Mouse (Mus musculus): ENCODE data around the gene Cnn1. TPM values are rescaled to one million over a fixed set of nuclear protein-coding genes. Genes with fewer than 3 reads are reported as not detected.
A peak's percentile ranks its signal among the peaks of the same experiment; 100 is the strongest.

Gene Cnn1
- polyA plus RNA-seq, 1 experiment from 2014 or later = 1.1 TPM

- 88% methylated on average over 2 of the region's 2 CpGs for WGBS
- ATAC-seq (ENCODE audit: low FRiP score) = no peak
- Histone ChIP-seq H3K4me3 (replicated peaks; ENCODE audit: low read length) (no peak overlapping the region), H3K9ac (no peak overlapping the region), H3K36me3 (replicated peaks; ENCODE audit: control insufficient read depth, insufficient read depth) (no peaks in the 10 kb centered on the region; the same call in 1 of the 2 replicates), H3K4me2 (replicated peaks) (no peak overlapping the region), H3K27me3 (ENCODE audit: control insufficient read depth, insufficient read depth, low read length) (no peaks in the 10 kb centered on the region), H3K9me3 (ENCODE audit: control insufficient read depth, low read length) (no peaks in the 10 kb centered on the region), H3K27ac (no peak overlapping the region), H3K4me1 (replicated peaks; ENCODE audit: control insufficient read depth, insufficient read depth, low read length) (peaks cover 11% of the 10 kb centered on the region)
- DNase-seq (ENCODE audit: low spot score) = no peak
Measured at GRCm38 (mm10) chr9:22087034-22087618, 11.9 kb upstream of the Cnn1 start.

- WGBS = 99% methylated on average over 7 of the region's 7 CpGs
- peaks cover 11% of the 10 kb centered on the region for H3K4me1 ChIP-seq (replicated peaks; ENCODE audit: control insufficient read depth, insufficient read depth, low read length)
- no peak for ATAC-seq (ENCODE audit: low FRiP score)
Measured at GRCm38 (mm10) chr9:22089281-22089680, 9.7 kb upstream of the Cnn1 start.

GRCm38 (mm10) chr9:22089986-22090385 lies 9.0 kb upstream of the Cnn1 start:
- Histone ChIP-seq H3K4me2 (replicated peaks) (no peak overlapping the region), H3K9me3 (ENCODE audit: control insufficient read depth, low read length) (no peaks in the 10 kb centered on the region), H3K4me3 (replicated peaks; ENCODE audit: low read length) (no peak overlapping the region), H3K36me3 (replicated peaks; ENCODE audit: control insufficient read depth, insufficient read depth) (no peaks in the 10 kb centered on the region), H3K27ac (no peak overlapping the region), H3K4me1 (replicated peaks; ENCODE audit: control insufficient read depth, insufficient read depth, low read length) (peaks cover 6% of the 10 kb centered on the region), H3K27me3 (ENCODE audit: control insufficient read depth, insufficient read depth, low read length) (no peaks in the 10 kb centered on the region), H3K9ac (no peak overlapping the region)
- 83% methylated on average over 7 of the region's 7 CpGs for WGBS
- DNase-seq (ENCODE audit: low spot score) = no peak
- no peak for ATAC-seq (ENCODE audit: low FRiP score)

More at GRCm38 (mm10) chr9:22089281-22089680, 9.7 kb upstream of the Cnn1 start:
- no peak overlapping the region for H3K9ac ChIP-seq
- no peaks in the 10 kb centered on the region for H3K27me3 ChIP-seq (ENCODE audit: control insufficient read depth, insufficient read depth, low read length)
- no peak overlapping the region for H3K4me3 ChIP-seq (replicated peaks; ENCODE audit: low read length)
- no peak overlapping the region for H3K4me2 ChIP-seq (replicated peaks)
- no peak for DNase-seq (ENCODE audit: low spot score)
- H3K36me3 ChIP-seq (replicated peaks; ENCODE audit: control insufficient read depth, insufficient read depth) = no peaks in the 10 kb centered on the region
- no peaks in the 10 kb centered on the region for H3K9me3 ChIP-seq (ENCODE audit: control insufficient read depth, low read length)
- no peak overlapping the region for H3K27ac ChIP-seq

GRCm38 (mm10) chr9:22092746-22093145 lies 6.3 kb upstream of the Cnn1 start:
- peaks cover 7% of the 10 kb centered on the region; the same call in 1 of the 2 replicates for H3K27me3 ChIP-seq (ENCODE audit: control insufficient read depth, insufficient read depth, low read length)
- H3K9me3 ChIP-seq (ENCODE audit: control insufficient read depth, low read length) = no peaks in the 10 kb centered on the region
- H3K4me2 ChIP-seq (replicated peaks) = no peak overlapping the region
- H3K9ac ChIP-seq = no peak overlapping the region
- DNase-seq (ENCODE audit: low spot score) = no peak
- H3K4me3 ChIP-seq (replicated peaks; ENCODE audit: low read length) = no peak overlapping the region
- no peak for ATAC-seq (ENCODE audit: low FRiP score)
- 0 out of 2 replicates have a peak, but pooled peaks cover 3% of the 10 kb centered on the region for H3K4me1 ChIP-seq (replicated peaks; ENCODE audit: control insufficient read depth, insufficient read depth, low read length)
- 90% methylated on average over 6 of the region's 6 CpGs for WGBS
- no peak overlapping the region for H3K27ac ChIP-seq
- H3K36me3 ChIP-seq (replicated peaks; ENCODE audit: control insufficient read depth, insufficient read depth) = no peaks in the 10 kb centered on the region

- no peaks in the 10 kb centered on the region for H3K9me3 ChIP-seq (ENCODE audit: control insufficient read depth, low read length)
- H3K27me3 ChIP-seq (ENCODE audit: control insufficient read depth, insufficient read depth, low read length) = peaks cover 34% of the 10 kb centered on the region
- no peaks in the 10 kb centered on the region for H3K36me3 ChIP-seq (replicated peaks; ENCODE audit: control insufficient read depth, insufficient read depth)
- H3K9ac ChIP-seq = peak overlapping the region; percentile 60
- peak overlapping the region; percentile 28 for H3K4me3 ChIP-seq (replicated peaks; ENCODE audit: low read length)
- H3K4me1 ChIP-seq (replicated peaks; ENCODE audit: control insufficient read depth, insufficient read depth, low read length) = 0 out of 2 replicates have a peak, but pooled peaks cover 3% of the 10 kb centered on the region
- peak overlapping the region; percentile 63 for H3K4me2 ChIP-seq (replicated peaks)
- no peak overlapping the region for H3K27ac ChIP-seq
- DNase-seq (ENCODE audit: low spot score) = peak; percentile 64
- ATAC-seq (ENCODE audit: low FRiP score) = peak; percentile 64; the same call in 1 of the 2 replicates
- 3% methylated on average over 24 of the region's 24 CpGs for WGBS
Measured at GRCm38 (mm10) chr9:22095854-22096307, 3.1 kb upstream of the Cnn1 start.

GRCm38 (mm10) chr9:22099922-22100321 lies 906 bp downstream of the Cnn1 start:
- Histone ChIP-seq H3K9ac (no peak overlapping the region), H3K36me3 (replicated peaks; ENCODE audit: control insufficient read depth, insufficient read depth) (no peaks in the 10 kb centered on the region), H3K4me1 (replicated peaks; ENCODE audit: control insufficient read depth, insufficient read depth, low read length) (0 out of 2 replicates have a peak, but pooled peaks cover 3% of the 10 kb centered on the region), H3K27me3 (ENCODE audit: control insufficient read depth, insufficient read depth, low read length) (peaks cover 35% of the 10 kb centered on the region), H3K4me2 (replicated peaks) (no peak overlapping the region), H3K9me3 (ENCODE audit: control insufficient read depth, low read length) (no peaks in the 10 kb centered on the region), H3K27ac (no peak overlapping the region), H3K4me3 (replicated peaks; ENCODE audit: low read length) (no peak overlapping the region)
- ATAC-seq (ENCODE audit: low FRiP score) (no peak), DNase-seq (ENCODE audit: low spot score) (no peak)
- WGBS = 3% methylated on average over 18 of the region's 18 CpGs

- no peak overlapping the region for H3K4me3 ChIP-seq (replicated peaks; ENCODE audit: low read length)
- DNase-seq (ENCODE audit: low spot score) = no peak
- H3K36me3 ChIP-seq (replicated peaks; ENCODE audit: control insufficient read depth, insufficient read depth) = peaks cover 32% of the 10 kb centered on the region
- ATAC-seq (ENCODE audit: low FRiP score) = no peak
- H3K27me3 ChIP-seq (ENCODE audit: control insufficient read depth, insufficient read depth, low read length) = no peaks in the 10 kb centered on the region
- no peaks in the 10 kb centered on the region for H3K9me3 ChIP-seq (ENCODE audit: control insufficient read depth, low read length)
- H3K4me1 ChIP-seq (replicated peaks; ENCODE audit: control insufficient read depth, insufficient read depth, low read length) = no peaks in the 10 kb centered on the region
- H3K4me2 ChIP-seq (replicated peaks) = no peak overlapping the region
- WGBS = 82% methylated on average over 9 of the region's 9 CpGs
- no peak overlapping the region for H3K27ac ChIP-seq
- H3K9ac ChIP-seq = no peak overlapping the region
Measured at GRCm38 (mm10) chr9:22108194-22108593, 9.2 kb downstream of the Cnn1 start.

- DNase-seq (ENCODE audit: low spot score) = no peak
- no peaks in the 10 kb centered on the region for H3K27me3 ChIP-seq (ENCODE audit: control insufficient read depth, insufficient read depth, low read length)
- H3K4me3 ChIP-seq (replicated peaks; ENCODE audit: low read length) = peak overlapping the region; percentile 69
- peaks cover 17% of the 10 kb centered on the region for H3K4me1 ChIP-seq (replicated peaks; ENCODE audit: control insufficient read depth, insufficient read depth, low read length)
- H3K4me2 ChIP-seq (replicated peaks) = peak overlapping the region; percentile 61
- H3K27ac ChIP-seq = no peak overlapping the region
- H3K9me3 ChIP-seq (ENCODE audit: control insufficient read depth, low read length) = no peaks in the 10 kb centered on the region
- WGBS = 80% methylated on average over 4 of the region's 4 CpGs
- H3K9ac ChIP-seq = peak overlapping the region; percentile 80
- H3K36me3 ChIP-seq (replicated peaks; ENCODE audit: control insufficient read depth, insufficient read depth) = peaks cover 35% of the 10 kb centered on the region
- ATAC-seq (ENCODE audit: low FRiP score) = no peak
Measured at GRCm38 (mm10) chr9:22115635-22116034, 16.6 kb downstream of the Cnn1 start.

GRCm38 (mm10) chr9:22116086-22116485 lies 17.1 kb downstream of the Cnn1 start:
- Histone ChIP-seq H3K4me3 (replicated peaks; ENCODE audit: low read length) (peak overlapping the region; percentile 69), H3K9me3 (ENCODE audit: control insufficient read depth, low read length) (no peaks in the 10 kb centered on the region), H3K36me3 (replicated peaks; ENCODE audit: control insufficient read depth, insufficient read depth) (peaks cover 31% of the 10 kb centered on the region), H3K4me1 (replicated peaks; ENCODE audit: control insufficient read depth, insufficient read depth, low read length) (peaks cover 17% of the 10 kb centered on the region), H3K4me2 (replicated peaks) (peak overlapping the region; percentile 61), H3K9ac (peak overlapping the region; percentile 80), H3K27ac (no peak overlapping the region), H3K27me3 (ENCODE audit: control insufficient read depth, insufficient read depth, low read length) (no peaks in the 10 kb centered on the region)
- DNase-seq (ENCODE audit: low spot score) (no peak), ATAC-seq (ENCODE audit: low FRiP score) (no peak)
- WGBS = 10% methylated on average over 15 of the region's 15 CpGs

Measured in hindbrain, embryonic 14.5 days (tissue).